Comparison of ENCODE assay signal across 25 mouse cellular contexts in genomic region chr11:35088136-35088535, GRCm38 (mm10). TPM values are rescaled to one million over a fixed set of nuclear protein-coding genes. Genes with fewer than 3 reads are reported as not detected.
DNase-seq lines count a peak whose midpoint lies in the region; ATAC-seq lines count a peak whose summit lies in the region.
"Had no signal": no experiment of that assay in that cellular context is flagged by ENCODE, and none has a peak within 500 bp of the region (broad histone marks: within the 10 kb centered on the region; RNA-seq: fewer than 3 reads in every experiment).

No protein-coding gene starts in this region.

- peak; percentile 17 for DNase-seq in layer of hippocampus, adult 9-11 months
- DNase-seq in layer of hippocampus, postnatal 25 days (ENCODE audit: extremely low spot score in 1 of 2, low spot score in 1 of 2), result no peak
- DNase-seq in brain, adult 2 months (ENCODE audit: low read depth, low spot score), result peak; percentile 62
- peak; percentile 28 for DNase-seq in telencephalon, adult 2 months (ENCODE audit: low read depth, low spot score)
- DNase-seq in cerebellum, adult 9-10 months, result no peak
- DNase-seq: adrenal gland, adult 8-10 months; adrenal gland, postnatal 14 days; adrenal gland, postnatal 36 days; cerebellum, adult 11 months; cerebellum, adult 18-20 months; cerebellum, adult 8-10 months; cerebellum, postnatal 10 days; cerebellum, postnatal 25 days had no signal

- no peaks in the 10 kb centered on the region for H3K27me3 ChIP-seq in midbrain, embryonic 15.5 days (replicated peaks)
- H3K27me3 ChIP-seq: embryonic facial prominence, embryonic 12.5 days; forebrain, embryonic 12.5 days; Patski had no signal

- H3K4me1 ChIP-seq in midbrain, embryonic 15.5 days, result no peaks in the 10 kb centered on the region
- H3K4me1 ChIP-seq: forebrain, embryonic 12.5 days had no signal

- H3K9me3 ChIP-seq in midbrain, embryonic 15.5 days, result no peaks in the 10 kb centered on the region
- H3K9me3 ChIP-seq: embryonic facial prominence, embryonic 10.5 days; embryonic facial prominence, embryonic 12.5 days; forebrain, embryonic 10.5 days; forebrain, embryonic 12.5 days had no signal

- no peak overlapping the region for H3K4me2 ChIP-seq in midbrain, embryonic 15.5 days
- H3K4me2 ChIP-seq: embryonic facial prominence, embryonic 12.5 days; forebrain, embryonic 12.5 days had no signal

- no peak overlapping the region for H3K27ac ChIP-seq in midbrain, embryonic 15.5 days
- H3K27ac ChIP-seq: embryonic facial prominence, embryonic 10.5 days; embryonic facial prominence, embryonic 12.5 days; forebrain, embryonic 10.5 days; forebrain, embryonic 12.5 days had no signal

- no peak overlapping the region for H3K9ac ChIP-seq in midbrain, embryonic 15.5 days
- H3K9ac ChIP-seq: embryonic facial prominence, embryonic 12.5 days; forebrain, embryonic 12.5 days had no signal

- 80% methylated on average over 1 of the region's 1 CpGs for WGBS in midbrain, embryonic 15.5 days

- H3K4me3 ChIP-seq in midbrain, embryonic 15.5 days, result no peak overlapping the region
- H3K4me3 ChIP-seq: embryonic facial prominence, embryonic 10.5 days; embryonic facial prominence, embryonic 12.5 days; erythroblast, embryonic 14.5 days; forebrain, embryonic 10.5 days; forebrain, embryonic 12.5 days had no signal

- no peaks in the 10 kb centered on the region for H3K36me3 ChIP-seq in midbrain, embryonic 15.5 days (replicated peaks)
- H3K36me3 ChIP-seq: embryonic facial prominence, embryonic 10.5 days; embryonic facial prominence, embryonic 12.5 days; forebrain, embryonic 10.5 days; forebrain, embryonic 12.5 days had no signal

- ATAC-seq in midbrain, embryonic 15.5 days (replicated peaks), result no peak
- ATAC-seq: activated CD4-positive, CD25-positive, alpha-beta regulatory T cell, adult 4 months; forebrain, embryonic 14.5 days; forebrain, embryonic 16.5 days; Patski had no signal

RNA-seq across cellular contexts. Expression of gene Slit3, which starts 32.9 kb away (rescaled TPM):
- 100 to 1,000 TPM in 1 of 2 experiments, 10 to 100 TPM in 1; 86.6 to 115 TPM for total RNA-seq in layer of hippocampus, postnatal 25 days (2021)
- 5.6 and 5.9 TPM in 2 replicates for polyA plus RNA-seq in midbrain, embryonic 15.5 days (2015; fragmentation: Nextera tagmentation; extraction: Ambion mirVana)
- total RNA-seq: MEL had no signal
- polyA plus RNA-seq: activated CD4-positive, CD25-positive, alpha-beta regulatory T cell, adult 4 months; C2C12; erythroblast, embryonic 14.5 days had no signal

Comparison
In these comparisons a context has a peak if more than half of its experiments do, and no peak if none do; other contexts are left out.
1. DNase-seq: peak in layer of hippocampus, adult 9-11 months (single experiment), brain, adult 2 months (single experiment) and telencephalon, adult 2 months (single experiment); none in layer of hippocampus, postnatal 25 days (0 of 2) and cerebellum, adult 9-10 months (single experiment).